Mouse (Mus musculus) brain, embryonic 14.5 days (tissue): ENCODE measurements around the gene Dnajb12.

ENCODE experiments used
- CTCF ChIP-seq: fragments of 200-500 bp; IDR thresholded peaks from 2 replicates; pipeline ENCODE4 v1.5.1; 2012; ENCODE audit warnings: inconsistent platforms, mild to moderate bottlenecking, moderate library complexity, borderline replicate concordance; ENCODE audit not compliant: insufficient read depth, insufficient read length; ENCODE audit errors: extremely low read depth
- POLR2A ChIP-seq: fragments of 200-500 bp; IDR thresholded peaks from 2 replicates; pipeline ENCODE4 v1.6.1; 2012; ENCODE audit warnings: mild to moderate bottlenecking, inconsistent platforms, borderline replicate concordance; ENCODE audit not compliant: poor library complexity, insufficient read depth, insufficient read length, severe bottlenecking; ENCODE audit errors: extremely low read depth

DNA sequence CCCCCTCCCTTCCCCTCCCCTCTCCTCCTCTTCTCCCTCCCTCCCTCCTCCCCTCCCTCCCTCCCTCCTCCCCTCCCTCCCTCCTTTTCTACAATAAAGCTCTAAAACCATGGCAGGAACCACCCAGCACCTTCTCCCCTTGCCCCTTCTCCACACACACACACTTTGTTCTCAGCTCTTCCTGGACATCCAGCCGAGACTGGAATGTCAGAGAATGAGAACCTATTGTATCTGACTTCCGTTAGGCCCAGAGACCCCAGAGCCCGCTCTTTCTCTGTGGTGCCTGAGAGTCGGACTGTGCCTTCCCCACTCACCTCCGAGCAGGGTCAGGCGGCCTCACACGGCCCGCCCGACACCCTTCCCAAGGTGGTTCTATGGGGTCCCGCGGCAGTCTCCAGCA, 11.1 kb upstream of the Dnajb12 start:
- no peak for TF ChIP-seq CTCF
- no peak for TF ChIP-seq POLR2A
